In genomic region chr17:43109501-43109900, GRCm38 (mm10) we compare ENCODE assay signal across 12 mouse cellular contexts.
"Had no signal": no experiment of that assay in that cellular context is flagged by ENCODE, and none has a peak within 500 bp of the region (broad histone marks: within the 10 kb centered on the region; RNA-seq: fewer than 3 reads in every experiment).

No protein-coding gene starts in this region.

- ATAC-seq: hindbrain, embryonic 16.5 days; inflammation-experienced regulatory T-cells, adult 6 months; intestine, postnatal 0 days; midbrain, embryonic 13.5 days had no signal

- H3K27me3 ChIP-seq: limb, embryonic 13.5 days; midbrain, embryonic 13.5 days had no signal

- H3K4me3 ChIP-seq: layer of hippocampus, adult 2 months; limb, embryonic 13.5 days; midbrain, embryonic 13.5 days had no signal

- H3K9me3 ChIP-seq: limb, embryonic 13.5 days; midbrain, embryonic 13.5 days had no signal

- H3K4me1 ChIP-seq: limb, embryonic 13.5 days; midbrain, embryonic 13.5 days had no signal

- H3K4me2 ChIP-seq: limb, embryonic 13.5 days; midbrain, embryonic 13.5 days had no signal

- DNase-seq: left cerebral cortex, postnatal 4 days; lung, adult 18-20 months; right cerebral cortex, adult 18-20 months; right cerebral cortex, postnatal 25 days; thymus, postnatal 14 days had no signal

- H3K9ac ChIP-seq: limb, embryonic 13.5 days; liver, embryonic 14.5 days; midbrain, embryonic 13.5 days had no signal

- H3K36me3 ChIP-seq: limb, embryonic 13.5 days; midbrain, embryonic 13.5 days had no signal

- H3K27ac ChIP-seq: layer of hippocampus, adult 2 months; limb, embryonic 13.5 days; liver, embryonic 14.5 days; midbrain, embryonic 13.5 days had no signal
